Mouse (Mus musculus): ENCODE data around the gene Dcp1b. TPM values are rescaled to one million over a fixed set of nuclear protein-coding genes. Genes with fewer than 3 reads are reported as not detected.

The Dcp1b gene
- polyA plus RNA-seq, 1 experiment: 44.2 TPM

GRCm38 (mm10) chr6:119191478-119191877 lies 16.4 kb downstream of the Dcp1b start:
- no peak overlapping the region for H3K27ac ChIP-seq (ENCODE audit: control insufficient read depth, insufficient read depth, low read length)
- peaks cover 12% of the 10 kb centered on the region for H3K36me3 ChIP-seq (ENCODE audit: control insufficient read depth, insufficient read depth, low read length)
- DNase-seq: no peak
- TF ChIP-seq POLR2A (IDR thresholded peaks at IDR 0.05; ENCODE audit: control insufficient read depth, extremely low read depth, insufficient read depth, low read length, poor library complexity) (no peak), CTCF (IDR thresholded peaks at IDR 0.05; ENCODE audit: borderline replicate concordance, control insufficient read depth, extremely low read depth, insufficient read depth, low read length, poor library complexity) (no peak)
- no peak overlapping the region for H3K4me3 ChIP-seq (ENCODE audit: control insufficient read depth, insufficient read depth, low read length)
- H3K27me3 ChIP-seq (ENCODE audit: control insufficient read depth, insufficient read depth, low read length): no peaks in the 10 kb centered on the region
- H3K4me1 ChIP-seq (replicated peaks; ENCODE audit: control insufficient read depth, insufficient read depth, low read length): no peaks in the 10 kb centered on the region
- WGBS: 93% methylated on average over 4 of the region's 4 CpGs

DNA sequence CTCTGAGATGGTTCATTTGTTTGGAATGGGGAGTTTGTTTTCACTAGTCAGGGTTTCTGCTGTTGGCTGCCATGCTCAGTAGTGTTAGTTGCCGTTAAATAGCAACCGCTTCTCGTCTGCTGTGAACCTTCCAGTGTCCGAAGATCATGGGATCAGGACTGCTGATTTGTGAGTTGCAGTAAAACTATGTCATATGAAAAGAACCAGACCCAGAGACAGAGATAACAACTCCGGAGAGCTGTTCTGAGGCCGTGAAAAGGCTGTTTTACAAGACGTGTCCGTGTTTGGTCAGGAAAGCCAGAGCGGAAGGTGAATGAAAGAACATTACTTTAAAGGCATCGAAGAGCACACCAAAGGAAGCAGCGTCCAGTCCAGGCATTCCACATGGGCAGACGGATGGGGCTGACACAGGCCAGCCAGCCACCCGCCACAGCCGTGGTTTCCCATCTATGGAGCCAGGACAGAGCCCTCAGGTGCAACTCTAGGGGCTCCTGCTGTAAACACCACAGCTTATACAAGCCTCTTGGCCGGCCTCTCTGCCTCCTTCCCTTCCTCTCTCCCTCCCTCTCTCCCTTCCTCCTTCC lies 18.6 kb downstream of the Dcp1b start:
- Histone ChIP-seq H3K4me3 (ENCODE audit: control insufficient read depth, insufficient read depth, low read length) (no peak overlapping the region), H3K4me1 (replicated peaks; ENCODE audit: control insufficient read depth, insufficient read depth, low read length) (peaks cover 3% of the 10 kb centered on the region; the same call in 1 of the 2 replicates), H3K27me3 (ENCODE audit: control insufficient read depth, insufficient read depth, low read length) (no peaks in the 10 kb centered on the region), H3K36me3 (ENCODE audit: control insufficient read depth, insufficient read depth, low read length) (peaks cover 12% of the 10 kb centered on the region), H3K27ac (ENCODE audit: control insufficient read depth, insufficient read depth, low read length) (no peak overlapping the region)
- no peak for DNase-seq
- 97% methylated on average over 15 of the region's 15 CpGs for WGBS
- TF ChIP-seq POLR2A (IDR thresholded peaks at IDR 0.05; ENCODE audit: control insufficient read depth, extremely low read depth, insufficient read depth, low read length, poor library complexity): no peak
- no peak for TF ChIP-seq CTCF (IDR thresholded peaks at IDR 0.05; ENCODE audit: borderline replicate concordance, control insufficient read depth, extremely low read depth, insufficient read depth, low read length, poor library complexity)

GRCm38 (mm10) chr6:119194161-119194560 lies 19.1 kb downstream of the Dcp1b start:
- 97% methylated on average over 9 of the region's 9 CpGs for WGBS
- no peak overlapping the region for H3K4me3 ChIP-seq (ENCODE audit: control insufficient read depth, insufficient read depth, low read length)
- no peak for DNase-seq
- peaks cover 12% of the 10 kb centered on the region for H3K36me3 ChIP-seq (ENCODE audit: control insufficient read depth, insufficient read depth, low read length)
- no peak for TF ChIP-seq CTCF (IDR thresholded peaks at IDR 0.05; ENCODE audit: borderline replicate concordance, control insufficient read depth, extremely low read depth, insufficient read depth, low read length, poor library complexity)
- TF ChIP-seq POLR2A (IDR thresholded peaks at IDR 0.05; ENCODE audit: control insufficient read depth, extremely low read depth, insufficient read depth, low read length, poor library complexity): no peak
- H3K27ac ChIP-seq (ENCODE audit: control insufficient read depth, insufficient read depth, low read length): no peak overlapping the region
- H3K4me1 ChIP-seq (replicated peaks; ENCODE audit: control insufficient read depth, insufficient read depth, low read length): peaks cover 3% of the 10 kb centered on the region; the same call in 1 of the 2 replicates
- H3K27me3 ChIP-seq (ENCODE audit: control insufficient read depth, insufficient read depth, low read length): no peaks in the 10 kb centered on the region

DNA sequence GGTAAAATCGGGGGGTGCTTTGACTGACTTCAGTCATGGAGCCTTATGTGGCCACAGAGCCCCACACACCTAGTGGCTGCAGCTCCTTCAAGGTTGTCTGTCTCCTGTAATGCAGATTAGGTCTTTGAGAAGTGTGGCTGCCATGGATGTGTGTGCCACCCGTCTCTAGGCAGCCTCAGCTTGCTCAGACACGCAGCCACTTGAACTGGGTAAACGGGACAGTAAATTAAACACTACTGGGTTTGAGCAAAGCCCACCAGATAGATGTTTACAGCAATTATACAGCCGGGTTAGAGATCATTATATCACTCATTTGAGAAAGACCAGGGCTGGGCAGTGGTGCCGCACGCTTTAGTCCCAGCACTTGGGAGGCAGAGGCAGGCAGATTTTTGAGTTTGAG lies 19.5 kb downstream of the Dcp1b start:
- Histone ChIP-seq H3K4me3 (ENCODE audit: control insufficient read depth, insufficient read depth, low read length) (no peak overlapping the region), H3K27ac (ENCODE audit: control insufficient read depth, insufficient read depth, low read length) (no peak overlapping the region), H3K27me3 (ENCODE audit: control insufficient read depth, insufficient read depth, low read length) (no peaks in the 10 kb centered on the region), H3K36me3 (ENCODE audit: control insufficient read depth, insufficient read depth, low read length) (peaks cover 12% of the 10 kb centered on the region), H3K4me1 (replicated peaks; ENCODE audit: control insufficient read depth, insufficient read depth, low read length) (peaks cover 3% of the 10 kb centered on the region; the same call in 1 of the 2 replicates)
- TF ChIP-seq POLR2A (IDR thresholded peaks at IDR 0.05; ENCODE audit: control insufficient read depth, extremely low read depth, insufficient read depth, low read length, poor library complexity) (no peak), CTCF (IDR thresholded peaks at IDR 0.05; ENCODE audit: borderline replicate concordance, control insufficient read depth, extremely low read depth, insufficient read depth, low read length, poor library complexity) (no peak)
- 97% methylated on average over 7 of the region's 7 CpGs for WGBS
- DNase-seq: no peak

- TF ChIP-seq POLR2A (IDR thresholded peaks at IDR 0.05; ENCODE audit: control insufficient read depth, extremely low read depth, insufficient read depth, low read length, poor library complexity): no peak
- no peak for TF ChIP-seq CTCF (IDR thresholded peaks at IDR 0.05; ENCODE audit: borderline replicate concordance, control insufficient read depth, extremely low read depth, insufficient read depth, low read length, poor library complexity)
- no peak within 1 kb of the TSS for H3K4me3 ChIP-seq (ENCODE audit: control insufficient read depth, insufficient read depth, low read length)
- WGBS: 97% methylated on average over 17 of the region's 17 CpGs
- peaks cover 9% of the 10 kb centered on the region for H3K36me3 ChIP-seq (ENCODE audit: control insufficient read depth, insufficient read depth, low read length)
- H3K27me3 ChIP-seq (ENCODE audit: control insufficient read depth, insufficient read depth, low read length): no peaks in the 10 kb centered on the region
- no peak for DNase-seq
- peaks cover 3% of the 10 kb centered on the region; the same call in 1 of the 2 replicates for H3K4me1 ChIP-seq (replicated peaks; ENCODE audit: control insufficient read depth, insufficient read depth, low read length)
- H3K27ac ChIP-seq (ENCODE audit: control insufficient read depth, insufficient read depth, low read length): no peak within 1 kb of the TSS
Measured at GRCm38 (mm10) chr6:119196382-119197305, 21.6 kb downstream of the Dcp1b start, which contains the start of gene Cacna1c. Gene Cacna1c (minus strand): TSS chr6:119196418.

DNA sequence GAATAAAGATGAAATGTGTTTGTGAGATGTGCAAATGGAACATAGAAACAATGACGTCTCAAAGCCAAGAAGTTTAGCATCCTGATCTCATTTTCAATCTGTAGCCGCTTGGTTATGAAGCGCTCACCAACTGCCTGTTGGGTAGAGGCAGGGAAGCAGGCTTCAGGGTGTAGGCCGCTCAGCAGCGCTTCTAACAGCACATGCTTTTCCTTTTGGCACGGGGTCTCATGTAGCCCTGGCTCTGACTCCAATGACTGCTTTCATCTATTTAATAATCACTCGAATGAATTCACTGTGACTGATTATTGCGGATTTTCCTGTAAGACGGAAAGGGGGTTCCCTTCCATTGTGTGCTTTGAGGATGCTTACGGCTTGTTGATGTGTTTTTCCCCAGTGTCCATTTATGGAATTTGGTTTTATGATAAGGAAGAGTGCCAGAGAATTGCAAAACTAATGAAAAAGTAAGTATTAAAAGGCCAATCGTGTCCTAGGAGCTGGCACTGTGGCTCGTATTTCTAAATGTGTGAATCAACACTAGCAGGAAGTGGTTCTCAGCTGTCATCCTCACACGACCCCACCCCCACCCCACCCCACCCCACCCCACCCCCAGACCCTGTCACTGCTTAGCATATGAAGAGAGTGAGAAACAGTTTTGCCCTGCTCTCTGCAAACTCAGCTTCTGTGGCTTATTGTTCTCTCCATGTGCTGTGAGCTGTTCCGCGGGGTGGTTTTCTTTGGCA lies 23.7 kb downstream of the Dcp1b start:
- WGBS: 78% methylated on average over 15 of the region's 15 CpGs
- no peaks in the 10 kb centered on the region for H3K27me3 ChIP-seq (ENCODE audit: control insufficient read depth, insufficient read depth, low read length)
- H3K36me3 ChIP-seq (ENCODE audit: control insufficient read depth, insufficient read depth, low read length): peaks cover 9% of the 10 kb centered on the region
- DNase-seq: no peak
- H3K27ac ChIP-seq (ENCODE audit: control insufficient read depth, insufficient read depth, low read length): no peak overlapping the region
- no peak overlapping the region for H3K4me3 ChIP-seq (ENCODE audit: control insufficient read depth, insufficient read depth, low read length)
- TF ChIP-seq POLR2A (IDR thresholded peaks at IDR 0.05; ENCODE audit: control insufficient read depth, extremely low read depth, insufficient read depth, low read length, poor library complexity) (no peak), CTCF (IDR thresholded peaks at IDR 0.05; ENCODE audit: borderline replicate concordance, control insufficient read depth, extremely low read depth, insufficient read depth, low read length, poor library complexity) (no peak)
- peaks cover 3% of the 10 kb centered on the region; the same call in 1 of the 2 replicates for H3K4me1 ChIP-seq (replicated peaks; ENCODE audit: control insufficient read depth, insufficient read depth, low read length)
